Mouse (Mus musculus) gastrocnemius, postnatal 10 days (tissue): ENCODE measurements around the gene Rtl5. TPM values are rescaled to one million over a fixed set of nuclear protein-coding genes. Genes with fewer than 3 reads are reported as not detected.
A peak's percentile ranks its signal among the peaks of the same experiment; 100 is the strongest.
"Not testable (repeated sequence)": the region's sequence is repeated elsewhere in the genome, so short reads cannot be mapped to it uniquely, and the experiment has no call there.

ENCODE experiments used
- DNase-seq: peaks from one replicate; pipeline ENCODE4 v3.0.0; 2021; ENCODE audit warnings: mixed read lengths
- long read RNA-seq, 2 experiments: library from polyadenylated mRNA; stranded (forward); transcript quantifications; one replicate each; pipeline ENCODE4 v2.0.0; 2021
- total RNA-seq, 2 experiments: library from RNA; stranded (reverse); gene quantifications; 2 replicates each; pipeline ENCODE4 v1.2.3; 2021

Rtl5 gene
- total RNA-seq: 1 to 10 TPM; 1.9 to 3.1 TPM
- long read RNA-seq, experiment 1, full-length matches to known transcripts: 1 of 1 reads
- long read RNA-seq, experiment 1, partial matches to known transcripts: 0 of 1 reads
- long read RNA-seq, experiment 1, other reads (novel, unspliced or antisense): 0 of 1 reads
- long read RNA-seq, experiment 2: 0 reads

GRCm38 (mm10) chrX:102070591-102071471 is at the start of gene Rtl5:
Gene Rtl5, minus strand, starts transcription at chrX:102071304.
- DNase-seq: peak; percentile 59

GRCm38 (mm10) chrX:102119042-102119864 is 48.1 kb upstream of the Rtl5 start, which contains the start of gene Pin4:
Gene Pin4, plus strand, starts transcription at chrX:102119447.
- DNase-seq: peak; percentile 89

GRCm38 (mm10) chrX:102115676-102116075 is 44.6 kb upstream of the Rtl5 start:
- no peak for DNase-seq

DNA sequence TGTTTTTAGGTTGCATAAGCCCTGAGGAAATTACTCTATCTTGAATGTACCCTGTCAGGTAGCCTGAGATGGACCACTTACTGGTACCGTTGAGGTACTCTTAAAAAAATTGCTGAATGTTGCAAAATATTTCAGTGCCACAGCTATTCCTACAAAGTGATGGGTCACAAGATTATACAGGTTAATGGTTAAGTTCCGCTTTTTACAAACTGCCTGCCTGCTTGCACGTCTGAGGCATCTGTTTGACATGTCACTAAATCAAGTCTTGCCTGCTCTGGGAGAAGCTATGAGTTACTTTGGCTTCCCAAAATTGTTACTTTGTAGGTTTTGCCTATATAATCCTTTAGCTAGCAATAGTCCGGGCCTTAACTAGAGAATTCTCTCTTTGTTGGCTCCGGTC is 38.2 kb upstream of the Rtl5 start:
- not testable (repeated sequence) for DNase-seq

GRCm38 (mm10) chrX:102103830-102104229 is 32.7 kb upstream of the Rtl5 start:
- not testable (repeated sequence) for DNase-seq

GRCm38 (mm10) chrX:102101886-102102285 is 30.8 kb upstream of the Rtl5 start:
- no peak for DNase-seq

GRCm38 (mm10) chrX:102094381-102094904 is 23.3 kb upstream of the Rtl5 start:
- DNase-seq: no peak

GRCm38 (mm10) chrX:102090605-102091004 is 19.5 kb upstream of the Rtl5 start:
- no peak for DNase-seq

- no peak for DNase-seq
These were observed 14.8 kb upstream of the Rtl5 start for GRCm38 (mm10) chrX:102085798-102086443.

- no peak for DNase-seq
These were observed 11.2 kb upstream of the Rtl5 start for GRCm38 (mm10) chrX:102082340-102082739.

DNA sequence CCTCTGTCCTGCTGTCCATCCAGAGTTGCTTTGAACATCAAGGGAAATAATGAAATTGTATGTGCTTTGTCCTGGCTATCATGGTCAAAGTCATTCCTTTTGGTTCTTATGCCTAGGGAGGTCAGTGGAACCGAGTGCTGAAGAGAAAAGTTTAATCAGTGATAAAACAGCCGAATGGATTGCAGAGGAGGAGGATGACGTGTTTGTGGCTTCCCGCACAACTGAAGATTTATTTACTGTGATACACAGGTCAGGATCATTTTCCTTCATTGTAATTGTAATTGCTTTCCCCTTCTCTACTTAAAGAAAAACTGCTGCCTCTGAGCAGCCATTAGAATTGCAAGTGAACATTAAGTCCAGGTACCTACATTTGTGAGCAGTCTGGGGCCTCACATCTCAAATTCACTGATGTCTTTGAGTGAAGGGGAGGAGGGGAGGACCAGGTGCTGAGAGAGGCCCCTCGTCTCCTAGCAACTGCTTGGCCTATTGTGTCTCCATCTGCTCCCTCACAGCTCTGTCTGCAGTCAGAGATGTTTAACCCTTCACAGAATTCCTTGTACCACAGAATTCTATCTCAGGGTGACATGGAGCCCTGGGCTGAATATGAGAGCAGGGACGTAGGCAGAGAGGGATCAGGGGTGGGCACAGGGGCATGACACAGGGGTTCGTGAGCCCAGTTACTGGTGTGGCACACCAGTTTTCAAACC is 10.6 kb upstream of the Rtl5 start:
- DNase-seq: no peak

DNA sequence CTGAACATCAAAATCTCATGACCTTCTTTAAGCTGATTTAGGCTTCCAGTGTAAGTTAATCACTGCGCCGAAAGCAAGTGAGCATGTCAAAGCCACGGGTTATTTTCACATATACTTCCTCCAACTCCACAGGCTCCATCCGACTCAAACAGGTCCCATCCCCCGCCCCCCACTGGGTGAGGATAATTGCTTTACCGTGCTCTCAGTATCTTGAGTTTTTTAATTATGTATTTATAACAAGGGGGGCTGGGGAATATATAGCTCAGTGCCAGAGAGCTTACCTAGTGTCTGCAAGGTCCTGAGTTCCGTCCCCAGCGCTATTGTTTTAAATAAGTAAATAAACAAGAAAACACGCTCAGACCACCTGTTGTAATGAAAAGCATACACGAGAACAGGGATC is 10.0 kb upstream of the Rtl5 start:
- DNase-seq: no peak

GRCm38 (mm10) chrX:102076886-102077765 is 6.0 kb upstream of the Rtl5 start:
- no peak for DNase-seq

DNA sequence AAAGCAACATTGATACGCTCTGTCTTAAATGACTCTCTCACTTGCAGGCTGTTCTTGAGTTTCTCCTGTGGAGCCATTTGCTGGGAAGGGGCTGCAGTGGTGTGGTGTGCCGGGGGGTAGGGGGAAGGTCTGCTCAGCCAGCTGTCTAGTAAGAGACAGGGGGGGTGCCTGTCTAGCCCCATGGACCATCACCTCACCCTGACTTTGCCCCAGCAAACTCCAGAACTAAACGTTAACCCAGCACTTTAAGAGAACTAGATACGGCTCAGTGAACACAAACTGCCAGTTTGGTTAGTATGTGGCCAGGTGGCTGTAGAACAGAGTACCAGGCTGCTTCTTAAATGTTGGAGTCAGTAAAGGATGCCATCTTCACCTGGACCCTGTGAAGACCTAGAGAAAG is 4.1 kb upstream of the Rtl5 start:
- DNase-seq: no peak

DNA sequence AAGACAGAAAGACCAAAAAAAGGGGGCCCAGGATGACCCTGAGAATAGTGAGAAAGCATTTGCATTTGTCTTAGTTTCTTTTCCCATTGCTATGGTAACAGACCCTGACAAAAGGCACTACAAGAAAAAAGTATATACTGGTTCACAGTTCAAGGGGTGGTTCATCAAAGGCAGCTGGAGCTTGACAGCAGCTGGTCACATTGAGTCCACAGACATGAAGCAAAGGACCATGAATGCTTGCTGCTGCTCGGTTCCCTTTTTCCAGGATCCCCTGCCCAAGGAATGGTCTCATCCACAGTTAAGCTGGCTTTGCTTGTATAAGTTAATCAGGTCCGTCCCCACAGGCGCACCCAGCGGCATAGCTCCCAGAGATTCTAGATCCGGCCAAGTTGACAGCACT is 3.3 kb upstream of the Rtl5 start:
- DNase-seq: no peak

GRCm38 (mm10) chrX:102073605-102074325 is 2.7 kb upstream of the Rtl5 start:
- no peak for DNase-seq

DNA sequence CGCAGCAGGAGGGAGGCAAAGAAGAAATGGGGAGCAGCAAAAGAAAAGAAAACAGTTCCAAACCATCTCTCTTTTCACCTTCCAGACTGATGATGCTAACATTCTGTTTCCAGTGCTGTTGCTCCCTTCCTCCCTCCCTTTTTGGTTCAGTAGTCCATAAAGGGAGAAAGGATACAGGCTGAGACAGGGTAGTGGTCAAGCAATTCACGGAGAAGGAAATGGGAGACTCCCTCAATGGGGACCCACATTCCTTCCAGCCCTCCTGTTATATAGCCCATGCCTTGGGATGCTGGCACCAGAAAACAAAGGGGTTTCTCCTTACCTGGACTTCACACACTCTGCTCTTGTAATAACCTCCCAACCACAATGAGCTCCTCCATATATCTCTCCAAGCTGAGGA is 413 bp upstream of the Rtl5 start:
- DNase-seq: no peak

- no peak for DNase-seq
These were observed 2.1 kb downstream of the Rtl5 start for GRCm38 (mm10) chrX:102068811-102069540.

GRCm38 (mm10) chrX:102067118-102067517 is 4.0 kb downstream of the Rtl5 start:
- no peak for DNase-seq
